Mouse (Mus musculus) neutrophil, adult 5-6 weeks (primary cell): ENCODE results near the gene Shank2. TPM values are rescaled to one million over a fixed set of nuclear protein-coding genes. Genes with fewer than 3 reads are reported as not detected.

Experiments
- ATAC-seq: fragments of 151-379, 151-347 bp; 2 replicates; pipeline ENCODE4 v1.8.0; 2017; ENCODE audit warnings: mild to moderate bottlenecking, moderate TSS enrichment; ENCODE audit not compliant: insufficient number of reproducible peaks, poor library complexity, low FRiP score, severe bottlenecking; ENCODE audit errors: extremely low read depth
- total RNA-seq: library from RNA; stranded (forward); fragments of 200-1000 nt; gene quantifications from 2 replicates; pipeline ENCODE4 v1.2.3, GENCODE M21; 2017

Shank2 gene
- total RNA-seq, 1 experiment from 2014 or later, result not detected

DNA sequence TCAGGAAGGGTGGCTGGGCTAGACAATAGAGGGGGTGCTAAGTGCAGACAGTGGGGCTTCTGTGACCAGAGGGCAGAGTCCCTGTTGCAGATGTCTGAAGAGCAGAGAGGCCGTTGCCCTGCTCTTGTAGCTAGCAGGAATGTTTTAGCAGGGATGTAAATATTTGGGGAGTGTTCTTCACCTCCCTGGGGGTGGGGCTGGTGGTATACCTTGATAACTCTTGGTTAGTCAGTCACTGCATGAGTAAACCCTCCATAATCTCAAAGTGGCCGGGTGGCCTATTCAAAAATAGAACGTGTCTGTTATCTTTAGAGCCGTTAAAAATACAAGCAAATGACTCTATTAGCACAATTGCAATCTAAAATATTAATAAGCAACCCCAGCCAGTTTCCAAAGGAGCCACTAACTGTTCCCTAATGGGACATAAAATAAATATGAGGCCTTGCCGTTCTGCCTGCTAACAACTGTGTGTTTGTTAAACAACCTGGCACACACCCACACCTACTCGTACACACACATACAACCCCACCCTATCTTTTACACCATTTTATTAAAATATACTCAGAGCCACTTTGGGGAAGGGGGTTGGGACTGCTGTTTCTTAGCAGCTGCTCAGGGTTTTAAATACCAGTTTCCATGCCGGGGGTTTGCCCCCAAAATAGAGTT is 200.4 kb downstream of the Shank2 start:
- ATAC-seq, result no peak

GRCm38 (mm10) chr7:144204290-144204689 is 202.6 kb downstream of the Shank2 start:
- ATAC-seq, result no peak

- no peak for ATAC-seq
Measured at GRCm38 (mm10) chr7:144205161-144205560, 203.4 kb downstream of the Shank2 start.

GRCm38 (mm10) chr7:144205837-144206236 is 204.1 kb downstream of the Shank2 start:
- ATAC-seq, result no peak

DNA sequence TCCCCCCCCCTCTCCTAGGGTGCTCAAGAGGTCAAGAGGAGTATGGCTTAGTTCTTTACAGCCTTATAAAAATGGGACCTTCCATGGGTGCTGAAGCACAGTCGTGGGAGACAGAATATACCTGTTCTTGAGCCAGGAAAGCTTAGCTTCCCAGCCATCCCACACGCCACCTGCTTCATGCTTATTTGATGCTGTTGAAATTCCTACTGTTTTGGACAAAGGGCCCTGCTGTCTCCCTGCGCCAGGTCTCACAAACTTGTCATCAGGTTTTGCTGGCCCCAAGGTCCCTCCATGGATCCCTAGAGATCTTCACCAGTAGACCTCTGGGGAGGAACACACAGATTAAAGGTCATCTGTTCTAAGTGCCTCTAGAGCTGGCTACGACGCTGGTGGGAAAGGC is 204.5 kb downstream of the Shank2 start:
- ATAC-seq, result no peak

- ATAC-seq, result no peak
Measured at GRCm38 (mm10) chr7:144207100-144207499, 205.4 kb downstream of the Shank2 start.

DNA sequence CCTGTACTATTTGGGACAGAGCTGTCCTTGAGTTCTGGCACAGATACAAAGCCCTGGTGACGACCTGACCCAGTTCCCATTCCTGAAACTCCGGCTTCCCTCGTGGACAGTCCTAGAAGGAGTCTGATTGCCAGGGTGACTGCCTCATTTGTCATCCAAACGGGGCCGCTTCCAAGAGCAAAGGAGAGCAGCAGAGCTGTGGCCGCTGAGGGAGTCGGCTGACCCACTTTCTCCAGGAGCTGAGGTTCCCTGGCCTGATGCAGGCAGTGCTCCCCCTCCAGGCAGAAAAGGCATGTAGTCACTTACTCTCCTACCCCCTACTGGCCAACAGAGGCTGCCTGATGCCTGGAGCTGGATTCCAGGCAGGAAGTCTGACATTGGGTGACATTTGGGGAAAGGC is 206.1 kb downstream of the Shank2 start:
- ATAC-seq, result no peak

DNA sequence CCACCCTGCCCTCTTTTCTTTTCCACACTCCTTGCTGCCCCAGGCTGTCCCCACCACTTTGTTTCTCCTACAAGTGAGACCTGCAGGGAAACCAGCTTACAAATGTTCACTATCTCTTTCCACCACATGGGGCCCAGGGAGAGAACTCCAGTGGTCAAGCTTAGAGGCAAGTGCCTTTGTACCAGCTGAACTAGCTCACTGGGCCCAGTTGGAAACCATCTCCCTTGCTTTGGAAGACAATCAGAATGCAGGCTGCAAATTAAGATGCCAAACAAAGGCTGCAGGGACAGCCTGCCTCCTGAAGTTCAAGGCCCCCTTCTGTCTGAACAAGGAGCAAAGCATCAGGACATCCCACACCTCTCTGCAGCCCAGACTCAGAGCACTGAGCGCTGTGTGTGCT is 206.9 kb downstream of the Shank2 start:
- ATAC-seq, result no peak

GRCm38 (mm10) chr7:144210526-144210925 is 208.8 kb downstream of the Shank2 start:
- ATAC-seq, result no peak

DNA sequence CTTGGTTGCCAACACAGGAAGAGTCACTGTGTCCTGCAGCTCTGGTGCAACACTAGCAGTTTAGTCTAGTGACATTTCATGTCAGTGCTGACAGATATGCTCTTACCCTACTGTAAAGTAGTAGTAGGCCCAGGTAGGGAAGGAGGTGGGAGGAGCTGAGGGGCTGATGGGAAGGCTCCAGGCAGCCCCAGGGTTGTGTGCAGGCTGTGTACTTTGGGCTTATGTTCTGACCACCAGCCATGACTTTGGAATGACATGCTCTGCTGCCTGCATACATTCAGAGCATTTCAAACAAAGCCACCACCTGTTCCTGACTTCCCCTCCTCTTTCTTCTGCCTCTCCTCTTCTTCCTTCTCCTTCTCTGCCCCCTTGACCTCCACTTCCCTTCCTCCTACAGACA is 211.0 kb downstream of the Shank2 start:
- no peak for ATAC-seq

DNA sequence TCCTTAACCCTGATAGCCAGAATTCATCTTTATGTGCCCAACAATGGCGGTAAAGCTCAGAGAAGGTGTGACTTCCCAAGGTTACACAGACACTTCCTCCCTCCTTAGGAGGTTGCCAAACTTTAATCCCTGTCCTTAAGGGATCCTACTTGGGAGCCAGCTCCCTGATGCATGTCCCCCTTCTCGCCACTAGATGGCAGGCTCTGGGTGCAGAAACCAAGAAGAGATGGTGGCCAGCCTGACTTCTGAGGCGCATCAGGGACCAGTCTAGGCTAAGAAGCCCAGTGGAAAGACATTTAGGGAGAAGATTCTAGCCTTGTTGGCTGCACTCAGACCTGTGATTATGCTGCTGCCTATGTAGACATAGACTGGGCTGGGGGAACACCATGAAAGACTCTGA is 215.5 kb downstream of the Shank2 start:
- ATAC-seq, result no peak

- ATAC-seq, result no peak
Measured at GRCm38 (mm10) chr7:144228683-144229082, 227.0 kb downstream of the Shank2 start.

GRCm38 (mm10) chr7:144229421-144229820 is 227.7 kb downstream of the Shank2 start:
- ATAC-seq, result no peak

GRCm38 (mm10) chr7:144232132-144232706 is 230.5 kb downstream of the Shank2 start:
- no peak for ATAC-seq

- ATAC-seq, result no peak
Measured at GRCm38 (mm10) chr7:144233479-144233878, 231.8 kb downstream of the Shank2 start.

GRCm38 (mm10) chr7:144234783-144235182 is 233.1 kb downstream of the Shank2 start:
- ATAC-seq, result no peak

- no peak for ATAC-seq
Measured at GRCm38 (mm10) chr7:144235523-144235922, 233.8 kb downstream of the Shank2 start.

GRCm38 (mm10) chr7:144236802-144237201 is 235.1 kb downstream of the Shank2 start:
- no peak for ATAC-seq

GRCm38 (mm10) chr7:144238409-144238808 is 236.7 kb downstream of the Shank2 start:
- ATAC-seq, result no peak

GRCm38 (mm10) chr7:144238992-144239391 is 237.3 kb downstream of the Shank2 start:
- ATAC-seq, result no peak
